Mouse (Mus musculus): ENCODE data around the gene Foxn3.

The Foxn3 gene

DNA sequence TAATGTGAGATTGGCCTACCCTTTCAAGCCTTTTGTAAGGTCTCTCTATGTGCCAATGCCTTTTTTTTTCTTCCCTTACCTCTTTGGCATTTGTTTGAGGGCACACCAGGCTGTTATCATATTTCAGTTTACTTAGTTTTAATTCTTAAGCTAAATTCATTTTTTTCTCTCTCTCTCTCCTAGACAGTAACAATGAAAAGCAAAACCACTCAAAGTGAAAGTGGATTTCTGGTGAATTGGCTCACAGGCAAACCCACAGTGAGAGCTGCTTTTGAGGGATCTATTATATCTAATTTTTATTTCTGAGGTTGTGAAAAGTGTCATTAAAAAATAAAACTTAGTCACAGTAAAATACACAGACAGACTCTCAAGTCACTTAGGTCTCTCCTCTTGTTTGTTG, 101.1 kb downstream of the Foxn3 start:
- DNase-seq = no peak

DNA sequence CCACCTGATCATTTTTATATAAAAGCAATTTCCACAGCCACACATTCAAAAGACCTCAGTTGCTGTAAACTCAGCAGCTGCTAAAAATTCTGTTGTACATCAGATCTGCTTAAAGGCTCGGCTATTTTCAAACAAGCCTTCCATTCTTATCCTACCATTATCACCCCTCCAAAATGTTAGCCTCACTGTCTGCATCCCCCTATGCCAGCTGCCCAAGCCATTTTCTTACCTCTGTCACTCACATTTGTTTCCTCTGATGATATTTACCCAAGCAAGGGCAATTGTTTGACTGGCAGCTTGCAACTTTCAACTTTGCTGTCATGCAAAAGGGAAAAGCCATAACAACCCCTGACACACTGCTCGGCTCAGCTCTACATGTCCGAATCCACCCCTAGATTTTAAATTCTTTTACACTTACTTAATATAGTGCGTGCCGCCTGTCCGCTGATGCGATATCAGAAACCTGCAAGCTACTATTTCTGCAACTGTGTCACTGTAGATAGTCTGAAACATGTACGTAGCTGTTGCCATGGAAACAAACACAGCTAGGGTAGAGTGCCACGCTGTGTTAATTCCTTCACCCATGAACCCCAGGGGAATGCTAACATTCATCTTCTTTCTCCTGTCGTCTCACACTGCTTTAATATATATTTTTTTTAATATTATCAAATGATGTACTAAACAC, 105.7 kb downstream of the Foxn3 start:
- no peak for DNase-seq

DNA sequence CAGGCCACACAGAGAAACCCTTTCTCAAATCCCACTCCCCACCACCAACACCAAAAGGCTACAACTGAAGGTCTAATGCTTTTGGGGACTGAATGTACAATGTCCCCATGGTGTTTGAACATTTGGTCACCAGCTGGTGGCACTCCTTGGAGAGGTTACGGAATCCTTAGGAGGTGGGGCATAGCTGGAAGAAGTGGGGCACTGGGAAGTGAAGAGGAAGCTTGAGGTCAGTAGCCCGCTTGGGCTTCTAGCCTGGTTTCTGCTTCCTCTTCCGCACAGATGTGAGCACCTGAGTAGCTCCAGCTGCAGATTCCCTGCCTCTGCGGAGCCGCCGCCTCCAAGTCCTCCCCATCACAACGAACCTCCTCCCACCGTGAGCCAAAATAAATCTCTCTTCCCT, 107.8 kb downstream of the Foxn3 start:
- DNase-seq = no peak

DNA sequence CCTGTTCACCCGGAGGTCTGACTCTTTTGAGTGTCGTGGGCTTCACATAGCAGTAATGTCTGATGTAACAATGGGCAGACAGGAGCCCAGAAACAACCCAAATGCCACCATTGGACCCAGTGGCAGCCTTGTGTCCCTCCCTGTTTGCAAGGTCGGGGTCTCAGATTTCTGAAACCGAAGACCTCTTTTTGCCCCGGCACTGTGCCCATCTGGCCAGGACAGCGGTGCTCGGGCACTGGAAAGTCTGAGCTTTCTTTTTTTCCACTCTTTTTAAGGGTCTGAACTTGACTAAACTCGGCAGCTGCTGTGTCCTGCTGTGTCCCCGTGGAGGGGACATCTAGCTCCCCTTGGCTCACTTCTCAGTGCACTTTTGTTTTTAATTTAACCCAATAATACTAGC, 109.0 kb downstream of the Foxn3 start:
- DNase-seq = no peak

DNA sequence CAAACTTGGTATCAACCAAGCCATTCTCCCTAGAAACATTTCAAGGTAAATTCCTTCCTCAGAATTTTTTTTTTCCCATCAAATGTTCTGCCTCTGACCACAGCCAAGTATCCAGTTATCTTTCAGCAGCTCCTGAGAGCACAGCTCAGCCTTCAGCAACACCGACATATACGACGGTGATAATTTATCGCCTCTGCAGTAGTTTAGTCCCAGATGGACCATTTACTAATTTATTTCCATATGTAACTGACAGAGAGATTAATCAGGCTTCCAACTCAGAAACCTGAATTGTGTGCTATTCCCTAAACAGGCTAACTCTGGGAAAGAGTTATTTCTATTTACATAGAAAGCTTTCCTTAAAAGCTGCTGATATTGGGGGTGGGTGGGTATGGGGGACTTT, 109.6 kb downstream of the Foxn3 start:
- DNase-seq = no peak

DNA sequence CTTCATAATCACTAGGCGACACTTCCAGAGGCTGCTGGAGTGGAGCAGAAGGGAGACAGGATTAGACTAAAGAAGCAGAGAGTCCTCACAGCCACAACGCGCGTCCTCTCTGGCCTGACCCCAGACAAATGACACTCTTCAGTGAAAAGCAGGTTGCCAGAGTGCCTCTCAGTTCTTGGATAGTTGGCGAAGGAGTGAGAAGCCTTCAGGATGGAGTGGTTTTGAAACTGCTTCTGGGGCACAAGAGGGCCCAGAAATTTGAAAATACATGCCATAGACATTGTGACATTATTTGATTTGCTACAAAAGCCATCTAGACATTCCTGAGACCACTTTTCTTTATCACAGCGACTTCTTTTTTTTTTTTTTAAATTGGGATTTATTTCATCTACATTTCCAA, 113.3 kb downstream of the Foxn3 start:
- DNase-seq = no peak

DNA sequence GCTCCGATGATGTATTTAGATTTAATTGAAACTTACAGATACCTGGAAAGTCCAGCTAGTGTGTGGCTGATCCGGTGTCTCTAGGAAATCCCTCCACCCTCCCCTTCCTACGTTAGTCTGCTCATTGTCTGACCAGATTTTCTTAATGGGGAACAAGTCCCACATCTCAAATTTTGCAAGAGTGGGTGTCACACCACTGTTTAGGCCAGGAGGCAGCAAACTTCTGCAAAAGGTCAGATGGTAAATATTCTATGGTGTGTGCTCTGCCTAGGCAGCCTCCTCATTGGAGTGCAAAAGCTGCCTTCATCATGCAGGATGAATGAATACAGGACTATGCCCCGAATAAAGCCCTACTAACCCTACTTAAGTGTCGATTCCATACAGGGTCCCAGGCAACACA, 115.6 kb downstream of the Foxn3 start:
- DNase-seq = no peak

DNA sequence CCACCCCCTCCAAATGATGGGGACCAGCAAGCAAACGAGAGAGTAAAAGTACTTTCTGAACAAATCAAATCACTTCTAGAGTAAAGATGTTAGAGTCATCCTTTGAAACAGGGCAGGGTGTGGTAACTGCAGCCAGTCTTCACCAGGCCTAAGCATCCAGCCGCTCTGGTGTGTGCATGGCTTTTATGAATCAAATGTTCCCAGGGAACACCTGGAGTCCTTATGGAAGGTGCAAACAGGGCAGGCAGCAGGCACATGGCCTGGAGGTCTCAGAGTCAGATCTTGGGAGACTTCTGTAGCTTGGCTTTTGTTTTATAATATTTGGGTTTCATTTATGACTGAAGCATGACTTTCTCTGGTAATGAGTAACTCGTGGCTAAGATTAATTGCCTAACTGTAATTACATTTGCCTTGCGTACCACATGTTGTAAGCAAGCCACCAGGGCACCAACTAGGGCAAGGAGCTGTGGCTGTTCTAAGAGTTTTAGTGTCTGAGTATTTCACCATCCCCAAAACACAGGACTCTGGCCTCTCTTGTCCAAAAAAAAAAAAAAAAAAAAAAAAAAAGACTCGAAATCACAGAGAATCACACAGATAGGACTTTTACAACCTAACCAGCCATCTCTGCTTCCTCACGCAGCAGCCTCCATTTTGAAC, 118.2 kb downstream of the Foxn3 start:
- DNase-seq = no peak

DNA sequence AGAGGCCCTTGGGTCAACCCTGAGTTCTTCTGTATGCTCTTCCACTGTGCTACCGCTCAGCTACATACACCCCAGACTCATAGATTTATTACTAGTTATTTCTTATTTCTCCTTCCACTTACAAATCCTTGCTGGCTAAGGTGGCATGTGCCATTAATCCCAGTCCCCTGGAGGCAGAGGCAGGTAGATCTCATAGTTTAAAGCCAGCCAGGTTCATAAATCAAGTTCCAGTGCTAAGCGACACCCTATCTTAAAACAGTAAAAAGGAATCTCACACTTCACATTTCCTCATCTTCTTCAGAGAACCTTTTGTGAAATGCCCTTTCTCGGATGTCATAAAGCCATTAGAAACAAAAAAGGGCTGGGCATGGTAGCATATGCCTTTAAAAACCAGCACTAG, 120.6 kb downstream of the Foxn3 start:
- DNase-seq = no peak

DNA sequence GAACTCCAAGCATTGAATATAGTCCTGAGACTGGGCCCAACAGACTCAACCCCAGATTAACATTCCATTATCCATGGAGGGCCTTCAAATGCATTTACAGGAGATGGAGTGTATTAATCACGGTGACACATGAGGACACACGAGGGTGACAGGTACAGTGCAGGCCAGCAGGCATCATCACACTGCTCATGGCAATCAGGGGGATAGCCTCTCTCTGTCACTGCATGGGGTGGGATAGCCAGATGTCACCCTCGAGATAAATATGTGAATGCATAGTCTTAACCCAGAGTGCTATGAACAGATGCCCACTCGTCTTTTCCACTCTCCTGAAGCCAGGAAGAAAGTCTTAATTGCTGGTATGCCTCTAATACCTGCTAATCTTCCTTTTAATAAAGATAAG, 122.4 kb downstream of the Foxn3 start:
- DNase-seq = no peak

DNA sequence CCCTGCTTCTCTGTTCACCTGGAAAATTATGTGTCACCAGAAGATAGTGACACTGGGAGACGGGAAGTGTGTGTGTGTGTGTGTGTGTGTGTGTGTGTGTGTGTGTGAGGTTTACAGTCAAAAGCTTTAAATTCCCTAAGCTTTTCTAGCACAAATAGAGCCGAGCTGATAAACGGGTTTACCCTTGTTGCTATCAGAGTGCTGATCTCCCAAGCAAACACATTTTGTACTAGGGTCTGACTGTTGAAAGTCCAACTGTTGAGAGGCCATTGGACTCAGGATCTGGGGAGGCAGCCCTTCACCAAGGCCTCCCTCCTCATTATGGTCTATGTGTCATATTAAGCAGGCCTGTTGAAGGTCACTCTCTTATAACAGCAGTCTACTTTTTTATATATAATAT, 123.4 kb downstream of the Foxn3 start:
- no peak for DNase-seq

DNA sequence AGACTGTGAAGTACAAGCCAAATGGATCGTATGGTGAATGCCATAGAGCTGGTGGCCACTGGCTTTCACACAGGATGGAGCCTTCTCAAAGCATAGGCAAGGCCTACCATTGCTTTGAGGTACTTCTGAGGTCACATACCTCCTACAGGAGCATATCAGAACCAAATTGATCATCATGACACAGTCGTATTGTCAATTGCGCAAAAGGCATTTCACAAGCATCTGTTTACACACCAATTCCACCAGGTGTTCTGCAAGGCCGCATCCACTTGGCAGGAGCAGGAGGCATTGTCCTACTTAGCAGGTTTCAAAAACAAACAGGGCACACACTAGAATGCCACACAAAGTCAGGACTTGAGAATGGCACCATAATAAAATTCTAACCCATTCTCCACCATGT, 128.2 kb downstream of the Foxn3 start:
- DNase-seq = no peak

DNA sequence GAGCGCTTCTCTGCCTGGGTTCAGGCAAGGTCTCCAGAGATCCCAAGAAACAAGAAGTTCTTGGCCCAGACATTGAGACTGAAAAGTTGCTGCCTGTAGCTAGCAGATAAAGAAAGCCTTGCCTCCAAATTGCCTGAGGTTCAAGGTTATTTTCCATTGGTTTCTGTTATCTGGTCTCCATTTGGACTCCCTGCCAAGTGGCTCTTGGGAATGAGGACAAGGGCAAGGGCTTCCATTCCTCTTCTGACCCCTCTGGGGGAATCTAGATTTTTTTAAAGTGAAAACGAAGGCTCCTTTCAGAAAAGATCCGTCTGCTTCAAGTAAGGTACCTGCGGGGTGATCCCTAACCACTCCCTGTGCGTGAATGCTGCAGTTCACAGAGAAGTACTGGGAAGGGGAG, 130.0 kb downstream of the Foxn3 start:
- DNase-seq = no peak

DNA sequence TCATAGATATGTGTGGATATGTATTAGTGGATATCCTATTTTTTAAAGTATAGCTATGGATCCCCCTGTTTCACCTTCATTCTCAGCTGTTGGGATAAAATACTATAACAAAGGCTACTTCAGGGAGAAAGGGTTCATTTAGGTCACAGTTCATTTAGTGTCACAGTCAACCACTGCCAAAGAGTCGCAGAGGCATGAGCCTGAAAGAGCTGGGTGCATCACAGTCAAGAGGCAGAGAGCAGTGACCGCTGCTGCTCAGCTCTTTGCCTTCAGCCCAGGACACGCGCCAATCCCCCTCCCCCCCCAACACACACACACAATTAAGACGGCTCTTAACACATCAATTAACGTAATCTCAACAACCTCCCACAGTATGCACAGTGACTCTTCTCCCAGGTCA, 131.8 kb downstream of the Foxn3 start:
- no peak for DNase-seq

DNA sequence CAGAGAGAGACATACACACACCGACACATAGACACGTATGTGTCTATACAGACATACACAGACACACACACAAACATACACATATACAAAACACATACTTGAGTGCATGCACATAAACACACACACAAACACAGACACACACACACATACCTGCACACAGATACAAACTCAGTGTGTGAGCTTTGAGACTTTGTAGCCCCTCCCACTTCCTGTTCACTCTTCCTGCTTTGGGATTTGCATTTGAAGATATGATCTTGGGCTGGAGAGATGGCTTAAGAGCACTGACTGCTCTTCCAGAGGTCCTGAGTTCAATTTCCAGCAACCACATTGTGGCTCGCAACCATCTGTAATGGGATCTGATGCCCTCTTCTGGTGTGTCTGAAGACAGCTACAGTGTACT, 132.4 kb downstream of the Foxn3 start:
- no peak for DNase-seq

DNA sequence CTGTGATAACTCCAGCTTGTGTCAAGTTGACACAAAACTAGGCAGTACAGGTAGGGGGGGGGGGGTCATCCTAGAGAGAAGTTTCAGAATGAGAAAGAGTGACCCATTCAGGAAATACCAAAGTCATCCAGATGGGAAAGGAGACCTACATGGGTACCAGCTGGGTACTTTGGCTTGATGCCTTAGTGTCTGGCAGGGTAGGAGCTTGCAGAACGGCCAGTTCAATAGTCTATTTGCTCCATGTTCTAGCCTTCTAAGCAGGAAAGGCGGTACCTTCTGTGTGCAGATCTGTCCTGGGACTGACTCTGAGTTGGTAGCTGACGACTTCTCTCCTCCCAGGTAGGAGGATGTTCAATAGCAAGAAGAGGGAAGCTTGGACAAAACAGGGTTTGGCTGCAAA, 134.3 kb downstream of the Foxn3 start:
- no peak for DNase-seq

DNA sequence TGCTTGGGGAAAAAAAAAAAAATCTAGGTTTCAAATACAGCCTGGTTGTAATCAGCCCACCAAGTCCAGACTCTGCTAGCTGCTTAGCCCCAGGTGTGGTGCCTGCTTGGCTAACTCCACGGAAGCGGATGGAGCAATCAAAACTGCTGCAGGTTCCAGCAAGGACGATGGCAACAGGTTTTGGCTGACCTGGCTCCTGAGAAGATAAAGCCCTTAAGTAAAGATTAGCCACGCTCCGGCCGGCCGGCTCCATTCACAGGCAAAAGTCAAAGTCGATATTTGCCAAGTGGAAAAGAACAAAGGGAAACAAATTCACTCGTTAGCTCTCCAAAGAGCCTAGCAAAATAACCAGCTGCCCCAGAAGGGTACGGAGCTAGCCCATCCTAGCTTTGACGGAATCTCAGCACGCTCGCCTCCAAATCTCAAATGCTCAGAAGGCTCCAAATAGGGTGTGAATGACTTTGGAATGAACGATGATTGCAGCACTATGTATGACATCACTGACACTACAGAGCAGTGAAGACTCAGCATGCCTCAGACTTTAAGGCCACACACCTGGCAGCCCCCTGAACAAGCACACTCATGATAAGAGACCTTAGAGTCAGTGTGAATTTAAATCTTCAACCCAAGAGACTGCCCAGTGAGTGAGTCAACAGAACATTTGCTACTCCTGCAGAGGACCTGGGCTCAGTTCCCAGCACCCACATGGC, 137.0 kb downstream of the Foxn3 start:
- DNase-seq = peak; percentile 40

DNA sequence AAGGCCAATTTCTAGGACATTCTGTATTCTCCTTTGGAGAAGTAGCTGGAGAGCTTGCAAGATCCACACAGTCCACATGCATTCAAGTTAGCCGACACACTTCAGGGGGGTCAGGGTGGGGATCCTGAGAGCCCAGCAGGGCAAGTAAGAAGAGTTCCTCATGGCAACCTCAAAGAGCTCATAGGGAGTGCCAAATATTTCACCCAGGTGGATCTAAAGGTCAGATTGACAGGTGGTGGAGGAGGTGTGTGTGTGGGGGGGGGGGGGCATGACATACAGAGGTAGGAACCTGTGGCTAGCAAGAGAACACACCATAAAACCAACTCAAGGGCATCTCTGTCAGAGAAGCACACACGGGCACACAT, 144.0 kb downstream of the Foxn3 start:
- no peak for DNase-seq

DNA sequence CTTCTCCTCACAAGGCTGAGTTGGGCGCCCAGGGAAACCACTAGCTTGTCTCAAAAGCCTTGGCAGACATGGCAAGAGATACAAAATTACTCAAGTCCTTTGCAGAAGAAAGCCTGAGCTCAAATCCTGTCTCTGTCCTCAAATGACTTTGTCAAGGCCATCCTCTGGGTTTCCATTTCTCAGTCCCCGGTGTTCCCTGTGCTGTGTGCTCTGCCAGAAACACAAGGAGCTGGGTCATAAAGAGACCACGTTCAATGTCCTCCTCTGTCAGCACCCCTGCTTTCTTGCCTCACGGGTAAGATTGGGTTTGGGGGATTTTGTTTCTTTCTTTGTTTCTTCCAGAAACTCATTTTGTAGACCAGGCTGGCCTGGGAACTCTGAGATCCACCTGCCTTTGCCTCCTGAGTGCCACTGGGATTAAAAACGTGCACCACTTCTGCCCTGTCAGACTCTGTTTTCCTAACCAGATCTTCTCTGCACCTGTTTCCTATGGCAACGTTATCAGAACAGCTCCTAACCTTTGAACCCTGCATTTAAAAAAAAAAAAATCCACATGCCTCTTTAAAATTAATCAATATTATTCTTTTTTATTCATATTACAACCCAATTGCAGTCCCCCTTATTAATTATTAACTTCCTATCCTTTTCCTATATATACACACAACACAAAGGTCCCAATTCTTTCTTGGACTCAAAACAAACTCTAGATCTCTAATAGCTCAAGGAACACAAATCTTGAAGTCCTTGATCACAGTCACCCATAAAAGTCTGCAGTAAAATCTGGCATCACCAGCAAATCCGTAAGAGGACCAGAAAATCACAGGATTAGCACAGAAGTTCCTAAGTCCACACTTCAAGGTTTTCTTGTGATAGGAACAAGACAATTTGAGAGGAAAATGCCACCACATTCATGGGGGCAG, 144.6 kb downstream of the Foxn3 start:
- DNase-seq = no peak

DNA sequence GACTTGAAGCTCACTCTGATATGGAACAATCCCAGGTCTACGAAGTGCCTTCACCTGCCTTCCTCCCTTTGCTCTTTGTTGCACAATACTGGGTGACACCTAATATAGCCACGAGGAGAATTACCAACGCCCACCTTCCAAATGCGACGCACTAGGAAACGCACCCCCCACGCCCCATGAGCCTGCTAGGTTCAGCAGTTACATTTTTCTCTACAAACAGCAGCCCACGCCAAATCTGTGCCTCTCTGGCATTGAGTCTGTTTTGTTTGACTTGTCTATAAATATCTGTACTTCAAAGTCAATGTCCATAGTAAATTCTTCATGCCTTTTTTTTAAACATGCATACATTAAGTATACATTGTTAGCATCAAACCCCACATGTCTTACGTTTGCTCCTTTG, 145.5 kb downstream of the Foxn3 start:
- no peak for DNase-seq

DNA sequence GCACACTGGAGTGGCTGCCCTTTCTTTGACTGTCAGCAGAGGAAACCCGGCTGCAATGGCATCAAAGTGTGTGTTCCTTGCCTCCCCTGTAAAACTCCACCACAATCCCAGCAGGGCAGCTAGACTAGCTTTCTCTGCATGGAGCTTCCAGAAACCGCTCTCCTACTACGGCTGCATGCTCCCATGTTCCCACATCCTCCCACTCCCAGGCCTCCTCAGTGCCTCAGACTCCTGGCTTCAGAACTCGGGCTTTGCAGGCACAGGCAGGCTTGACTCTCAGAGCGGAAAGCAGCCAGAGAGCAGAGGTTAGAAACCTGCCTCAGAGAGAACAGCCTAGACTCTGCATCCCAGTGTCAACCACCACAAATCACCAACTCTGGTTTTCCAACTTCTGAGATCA, 147.8 kb downstream of the Foxn3 start:
- DNase-seq = no peak

DNA sequence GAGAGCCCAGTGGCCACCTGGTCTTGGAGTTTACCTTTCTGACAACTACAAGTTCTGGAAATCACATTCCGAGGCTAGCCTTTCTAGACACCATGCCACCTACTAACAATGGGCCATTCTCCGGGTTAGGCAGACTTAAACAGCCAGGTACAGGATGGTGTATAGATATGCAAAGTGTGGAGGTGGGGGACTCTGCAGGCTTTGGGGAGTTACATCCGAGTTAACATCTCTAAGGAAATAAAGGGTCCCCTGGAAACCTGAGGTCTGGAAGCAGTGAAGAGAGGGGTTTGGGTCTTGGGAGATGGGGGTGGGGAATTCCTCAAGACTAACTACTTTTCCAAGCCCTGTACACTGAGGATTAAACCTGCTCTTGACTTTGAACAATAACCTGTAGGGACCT, 150.9 kb downstream of the Foxn3 start:
- DNase-seq = no peak

DNA sequence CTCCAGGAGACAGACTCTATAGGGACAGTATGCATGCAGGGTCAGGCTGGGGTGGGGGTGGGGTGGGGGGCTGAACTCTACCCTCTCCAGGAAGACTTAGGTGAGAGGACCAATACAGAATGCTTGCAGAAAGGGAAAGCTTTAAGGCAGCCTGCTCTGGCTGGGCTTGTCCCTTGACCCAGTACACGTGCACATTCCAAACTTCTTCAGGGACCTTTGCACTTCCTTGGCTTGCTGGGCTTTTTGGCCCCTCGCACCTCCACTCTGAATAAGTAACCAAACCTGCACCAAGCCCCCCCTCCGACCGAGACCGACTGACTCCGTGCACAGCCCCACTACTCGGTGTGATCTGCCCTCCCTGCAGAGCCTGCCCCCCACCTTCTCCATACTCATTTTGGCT, 151.3 kb downstream of the Foxn3 start:
- peak; percentile 46 for DNase-seq

DNA sequence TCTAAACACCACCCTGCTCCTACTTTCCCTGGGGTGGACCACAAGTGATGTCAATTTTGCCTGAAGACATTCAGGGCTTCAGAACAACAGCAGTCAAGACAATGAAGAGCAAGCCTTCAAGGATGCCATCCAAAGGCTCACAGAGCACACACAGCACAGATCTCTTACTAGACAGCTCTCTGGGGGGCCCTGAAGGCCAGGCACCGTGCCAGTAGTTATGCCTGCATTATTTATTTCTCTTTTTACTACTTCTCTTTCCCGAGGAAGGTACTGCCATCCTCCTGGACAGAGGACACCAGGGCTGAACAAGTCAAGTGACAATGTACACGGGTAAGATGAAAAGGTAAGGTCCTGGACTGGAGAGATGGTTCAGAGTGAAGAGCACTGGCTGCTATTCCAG, 154.7 kb downstream of the Foxn3 start:
- DNase-seq = no peak

All from kidney, adult 18-20 months (tissue).